Mouse (Mus musculus) left cerebral cortex, postnatal 25 days (tissue): ENCODE measurements around the gene Lsm8. TPM values are rescaled to one million over a fixed set of nuclear protein-coding genes. Genes with fewer than 3 reads are reported as not detected.
"Not testable (repeated sequence)": the region's sequence is repeated elsewhere in the genome, so short reads cannot be mapped to it uniquely, and the experiment has no call there.

Experiments used
- DNase-seq, 2 experiments: peaks; one replicate each; pipeline ENCODE4 v3.0.0; 2022; ENCODE audit warnings: low spot score in 2 of 2, mixed read lengths in 1 of 2
- intact Hi-C: fragments of 180-260 bp; cut with DNase I; formaldehyde crosslinking; loops from one replicate; pipeline ENCODE4 v1.15.1; 2025
- total RNA-seq, 2 experiments: library from RNA; stranded (reverse); gene quantifications; 2 replicates each; pipeline ENCODE4 v1.2.3; 2021

Lsm8 gene
- total RNA-seq, result 10 to 100 TPM; 32.5 to 34.0 TPM

- DNase-seq, result peak; percentile 96 to 98
- intact Hi-C loops, result no loop called here
Measured at GRCm38 (mm10) chr6:18848051-18848701, at the start of gene Lsm8. Gene Lsm8, plus strand, starts transcription at chr6:18848579.

GRCm38 (mm10) chr6:18800869-18801511, 47.4 kb upstream of the Lsm8 start:
- no peak for DNase-seq
- intact Hi-C loops, result no loop called here

GRCm38 (mm10) chr6:18812623-18813022, 35.8 kb upstream of the Lsm8 start:
- no peak for DNase-seq
- intact Hi-C loops, result loop anchor here (10.0 kb wide), 2 partner anchors 158 to 728 kb away; no protein-coding TSS in a partner anchor

DNA sequence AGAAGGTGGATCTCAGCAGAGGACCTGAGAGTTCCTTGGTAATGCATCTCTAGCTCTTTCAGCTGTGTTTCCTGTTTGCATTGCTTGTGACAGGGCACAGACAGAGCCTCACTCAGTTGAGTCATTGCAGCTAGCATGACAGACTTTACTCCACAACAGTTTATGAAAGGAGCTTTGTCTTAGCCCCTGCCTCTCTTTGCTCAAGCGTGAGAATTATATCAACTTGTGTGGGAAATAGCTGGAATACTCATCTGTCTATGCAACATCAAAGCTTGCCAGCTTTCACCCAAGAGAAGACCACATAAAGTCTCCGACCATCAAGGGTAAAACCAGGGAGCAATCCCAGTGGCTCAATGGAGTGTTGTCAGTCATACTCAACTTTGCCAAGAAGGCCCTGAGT, 32.8 kb upstream of the Lsm8 start:
- intact Hi-C loops, result loop anchor here (5.0 to 10.0 kb wide), 3 partner anchors 161 to 731 kb away; partner anchors contain the start of gene Cttnbp2
- DNase-seq, result no peak

DNA sequence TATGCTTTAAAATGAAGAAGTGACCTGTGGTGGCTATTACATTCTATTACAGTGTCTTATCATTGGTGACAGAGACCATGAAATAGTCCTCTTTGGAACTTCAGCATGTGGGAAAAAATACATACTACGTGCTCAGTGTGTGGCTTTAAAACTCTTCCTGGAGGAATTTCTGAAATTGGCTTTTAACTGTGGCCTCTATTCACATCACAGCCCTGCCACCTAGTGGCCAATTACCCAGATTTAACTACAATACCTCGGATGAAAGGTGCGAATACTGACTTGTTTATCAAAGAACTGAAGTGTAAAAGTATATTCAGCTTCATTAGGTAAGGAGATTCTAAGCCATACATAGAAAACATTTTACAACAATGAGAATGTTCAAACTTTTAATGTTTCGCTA, 29.0 kb upstream of the Lsm8 start:
- intact Hi-C loops, result loop anchor here (2.0 to 10.0 kb wide), 4 partner anchors 165 to 735 kb away; partner anchors contain the start of gene Cttnbp2
- DNase-seq, result peak; percentile 75 to 87

- intact Hi-C loops, result no loop called here
- DNase-seq, result no peak
Measured at GRCm38 (mm10) chr6:18820246-18820645, 28.1 kb upstream of the Lsm8 start.

GRCm38 (mm10) chr6:18822812-18823211, 25.6 kb upstream of the Lsm8 start:
- intact Hi-C loops, result no loop called here
- no peak for DNase-seq

DNA sequence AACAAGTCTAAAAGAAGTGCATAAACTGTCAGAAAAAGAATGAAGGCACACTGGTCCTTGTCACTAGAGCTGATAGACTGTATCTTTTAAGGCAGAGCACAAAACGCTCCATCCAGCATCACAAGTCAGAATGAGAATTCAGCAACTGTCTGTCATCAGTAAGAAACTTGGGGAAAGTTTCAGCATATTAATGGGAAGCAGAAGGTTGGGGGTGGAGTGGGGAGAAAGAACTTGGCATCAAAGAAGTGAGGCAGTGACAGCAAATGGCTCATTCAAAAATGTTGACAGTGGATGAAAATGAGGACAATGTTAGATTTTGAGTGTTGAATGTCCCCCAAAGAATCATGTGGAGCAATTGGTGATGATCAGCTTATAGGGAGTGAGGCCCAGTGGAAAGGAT, 15.4 kb upstream of the Lsm8 start:
- peak in 1 of 2 experiments; percentile 55 for DNase-seq
- intact Hi-C loops, result no loop called here

GRCm38 (mm10) chr6:18844529-18844928, 3.9 kb upstream of the Lsm8 start:
- intact Hi-C loops, DNase-seq: not testable (repeated sequence)

- intact Hi-C loops, DNase-seq: not testable (repeated sequence)
Measured at GRCm38 (mm10) chr6:18845571-18845970, 2.8 kb upstream of the Lsm8 start.

DNA sequence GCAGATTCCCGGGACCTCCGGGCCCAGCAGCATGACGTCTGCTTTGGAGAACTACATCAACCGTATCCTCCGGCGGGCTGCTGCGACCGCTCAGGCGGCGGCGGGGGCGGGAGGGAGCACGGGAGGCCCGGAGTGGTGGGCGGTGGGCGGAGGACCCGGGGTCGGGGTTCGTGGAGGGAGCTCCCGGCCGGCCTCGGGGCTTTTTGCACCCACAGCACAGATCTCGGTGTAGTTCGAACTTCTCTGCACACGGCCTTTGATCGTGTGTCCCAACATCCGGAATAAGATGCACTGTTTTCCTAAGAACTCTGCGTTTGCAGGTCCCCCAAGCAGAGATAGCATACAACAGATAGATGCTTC, 303 bp downstream of the Lsm8 start:
- no peak for DNase-seq
- intact Hi-C loops, result no loop called here

GRCm38 (mm10) chr6:18855323-18855722, 6.9 kb downstream of the Lsm8 start:
- intact Hi-C loops, result no loop called here
- peak in 1 of 2 experiments; percentile 91 for DNase-seq

- DNase-seq, result peak in 1 of 2 experiments; percentile 68
- intact Hi-C loops, result no loop called here
Measured at GRCm38 (mm10) chr6:18856487-18857078, 8.2 kb downstream of the Lsm8 start.

GRCm38 (mm10) chr6:18866018-18866417, 17.6 kb downstream of the Lsm8 start, which contains the start of gene Ankrd7:
Gene Ankrd7, plus strand, starts transcription at chr6:18866318.
- no peak for DNase-seq
- intact Hi-C loops, result no loop called here

- peak; percentile 27 to 65 for DNase-seq
- intact Hi-C loops, result no loop called here
Measured at GRCm38 (mm10) chr6:18889030-18889429, 40.7 kb downstream of the Lsm8 start.

DNA sequence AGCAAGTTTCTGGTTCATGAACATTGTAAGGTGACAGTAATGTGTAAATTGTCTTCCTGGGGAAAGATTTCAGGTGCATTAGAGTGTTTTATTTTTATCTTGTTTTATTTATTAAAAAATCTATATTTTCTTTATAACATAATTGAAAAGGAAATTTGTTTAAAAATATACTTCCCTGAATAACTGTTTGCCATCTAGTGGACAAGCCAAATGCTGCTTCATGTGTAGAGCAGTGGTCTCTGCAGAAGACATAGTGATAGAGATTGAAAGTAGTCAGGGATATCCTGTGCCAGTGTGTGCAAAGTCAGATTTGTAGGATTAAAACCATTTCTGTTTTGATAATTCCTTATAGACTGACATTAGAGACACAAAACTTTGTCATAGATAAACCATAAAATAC, 45.8 kb downstream of the Lsm8 start:
- no peak for DNase-seq
- intact Hi-C loops, result no loop called here

Other genes with a start within 250 kb of the Lsm8 start
- under 1 TPM in 1 of 2 experiments, not detected in 1; 0.27 TPM for gene Ankrd7, start 17.7 kb downstream of the Lsm8 start, total RNA-seq